Mouse (Mus musculus) cerebellum, adult (tissue): ENCODE data around the gene Axdnd1.
A peak's percentile ranks its signal among the peaks of the same experiment; 100 is the strongest.
"Not testable (repeated sequence)": the region's sequence is repeated elsewhere in the genome, so short reads cannot be mapped to it uniquely, and the experiment has no call there.

Source experiments
- ATAC-seq: cut with Nextera tagmentation; 2 replicates; pipeline ENCODE4 v1.9.2; 2017; ENCODE audit warnings: mild to moderate bottlenecking, moderate library complexity, mixed read lengths; ENCODE audit not compliant: insufficient number of reproducible peaks, low FRiP score, low TSS enrichment

The Axdnd1 gene

DNA sequence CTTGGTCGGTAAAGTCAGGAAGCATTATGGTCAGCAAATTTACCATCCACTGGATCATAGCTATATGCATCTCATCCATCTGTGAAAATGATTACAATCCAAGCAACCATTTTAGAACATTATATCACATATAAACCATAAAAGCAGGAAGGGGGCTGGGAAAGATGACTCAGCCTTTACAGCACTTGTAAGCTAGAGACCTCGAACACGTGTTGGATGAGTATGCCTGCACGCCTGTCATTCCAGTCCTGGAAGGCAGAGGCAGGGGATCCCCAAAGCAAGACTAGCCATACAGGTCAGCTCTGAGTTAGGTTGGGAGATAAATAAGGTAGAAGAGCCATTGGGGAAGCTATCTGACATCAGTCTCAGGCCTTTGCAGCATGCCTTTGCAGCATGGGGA is 71.9 kb downstream of the Axdnd1 start:
- ATAC-seq: no peak

DNA sequence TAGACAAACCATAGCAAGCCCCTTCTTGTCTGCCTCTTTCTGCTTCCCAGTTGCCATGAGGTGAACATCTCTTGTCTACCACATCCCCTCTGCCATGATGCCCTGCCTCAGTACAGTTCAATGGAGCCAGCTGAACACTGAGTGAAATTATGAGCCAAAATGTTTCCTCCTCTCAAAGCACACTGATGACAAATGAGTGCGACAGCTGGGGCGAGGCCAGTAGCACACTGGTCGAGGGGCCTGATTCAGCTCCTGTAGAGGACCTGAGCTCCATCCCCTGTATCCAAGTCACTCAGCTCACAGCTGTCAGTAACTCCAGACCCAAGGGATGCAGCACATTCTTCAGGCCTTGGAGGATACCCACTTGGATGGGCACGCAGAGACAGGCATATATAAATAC is 75.3 kb downstream of the Axdnd1 start:
- no peak for ATAC-seq

DNA sequence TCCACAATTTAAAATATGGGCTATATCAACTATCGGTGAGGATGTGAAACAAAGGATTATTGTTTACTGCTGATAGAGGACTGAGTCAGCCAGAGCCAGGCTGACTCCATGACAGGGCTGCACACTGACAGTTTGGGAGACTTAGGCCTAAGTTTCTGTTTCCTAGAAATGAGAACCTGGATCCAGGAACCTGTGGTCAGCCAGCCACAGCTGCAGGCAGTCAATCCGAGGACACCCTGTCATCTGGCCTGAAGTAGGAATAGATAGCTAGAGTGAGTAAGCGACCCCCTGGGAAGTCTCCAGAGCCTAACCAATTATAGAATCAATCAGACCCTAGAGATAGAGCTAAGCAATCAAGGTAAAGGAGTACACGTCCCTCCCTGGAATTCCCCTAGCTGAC is 76.5 kb downstream of the Axdnd1 start:
- ATAC-seq: no peak

DNA sequence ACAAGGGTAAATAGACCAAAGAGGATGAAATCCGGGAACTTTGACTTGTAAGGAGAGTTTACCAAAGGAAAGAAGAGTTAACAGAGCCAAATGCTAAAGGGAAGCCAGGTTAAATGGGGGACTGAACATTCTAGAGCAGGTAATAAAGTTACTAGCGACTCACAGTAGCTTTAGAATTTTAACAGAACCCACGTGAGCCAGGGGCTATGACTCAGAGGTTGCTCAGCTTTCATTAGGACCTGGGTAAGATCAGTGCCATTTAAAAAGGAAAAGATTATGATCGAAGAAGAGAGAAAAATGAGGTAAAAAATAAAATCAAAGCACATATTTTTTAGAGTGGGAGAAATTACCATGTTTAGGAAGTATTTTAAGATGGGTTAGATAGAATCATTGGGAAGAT is 80.1 kb downstream of the Axdnd1 start:
- no peak for ATAC-seq

DNA sequence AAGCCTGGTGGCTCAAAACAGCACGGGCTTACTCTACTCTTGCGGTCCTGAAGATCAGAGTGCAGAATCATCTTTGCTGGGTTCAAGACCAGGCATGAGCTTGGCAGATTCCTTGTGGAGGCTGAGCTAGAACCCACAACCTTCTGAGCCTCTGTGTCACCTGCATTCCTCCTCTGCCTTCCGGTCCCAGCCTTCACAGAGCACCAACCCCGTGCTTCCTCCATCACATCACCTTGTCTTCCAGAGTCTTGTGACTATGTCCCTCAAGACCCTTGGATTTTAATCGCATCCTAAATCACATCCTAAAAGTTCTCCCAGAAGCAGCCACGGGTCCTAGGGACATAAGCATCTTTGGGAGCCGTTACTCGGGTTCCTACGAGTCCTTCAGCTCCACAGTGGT is 97.8 kb downstream of the Axdnd1 start:
- no peak for ATAC-seq

DNA sequence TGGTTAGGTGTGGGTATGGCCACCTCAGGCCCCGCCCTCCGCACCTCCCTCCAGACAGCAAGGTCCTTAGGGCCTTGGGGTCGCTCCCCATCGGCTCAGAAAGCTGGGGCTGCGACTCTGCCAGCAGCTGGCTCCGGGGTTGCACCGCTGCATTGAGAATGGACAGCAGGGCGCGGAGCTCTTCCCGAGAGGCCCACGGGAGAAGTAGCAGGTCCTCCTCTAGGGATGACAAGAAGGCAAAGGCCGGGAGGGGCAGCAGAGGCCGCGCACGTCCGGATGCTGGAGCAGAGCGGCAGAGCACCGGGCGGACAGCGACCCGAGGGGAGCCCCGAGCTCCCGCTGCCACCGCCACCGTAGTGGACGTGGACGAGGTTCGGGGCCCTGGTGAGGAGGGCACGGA is 110.3 kb downstream of the Axdnd1 start, which contains the start of gene Nphs2:
Gene Nphs2 (plus strand): TSS at position 98 of the 400 bp plus-strand sequence.
- ATAC-seq: peak; percentile 33; the same call in 1 of the 2 replicates

DNA sequence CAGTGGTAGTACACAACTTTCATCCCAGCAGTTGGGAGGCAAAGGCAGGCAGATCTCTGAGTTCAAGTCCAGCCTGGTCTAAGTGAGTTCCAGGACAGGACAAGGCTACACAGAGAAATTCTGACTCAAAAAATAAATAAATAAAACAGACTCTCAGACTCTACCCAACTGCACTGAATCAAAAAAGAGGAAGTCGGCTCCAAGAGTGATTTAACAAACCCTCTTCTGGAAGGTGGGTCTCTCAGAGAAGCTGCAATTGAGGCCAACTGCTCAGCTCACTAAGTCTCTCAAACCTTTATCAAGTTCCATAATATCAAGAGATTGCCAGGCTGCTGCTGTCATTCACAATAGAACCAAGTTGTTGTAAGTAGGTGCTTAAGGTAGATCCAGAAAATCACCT is 112.4 kb downstream of the Axdnd1 start:
- no peak for ATAC-seq

DNA sequence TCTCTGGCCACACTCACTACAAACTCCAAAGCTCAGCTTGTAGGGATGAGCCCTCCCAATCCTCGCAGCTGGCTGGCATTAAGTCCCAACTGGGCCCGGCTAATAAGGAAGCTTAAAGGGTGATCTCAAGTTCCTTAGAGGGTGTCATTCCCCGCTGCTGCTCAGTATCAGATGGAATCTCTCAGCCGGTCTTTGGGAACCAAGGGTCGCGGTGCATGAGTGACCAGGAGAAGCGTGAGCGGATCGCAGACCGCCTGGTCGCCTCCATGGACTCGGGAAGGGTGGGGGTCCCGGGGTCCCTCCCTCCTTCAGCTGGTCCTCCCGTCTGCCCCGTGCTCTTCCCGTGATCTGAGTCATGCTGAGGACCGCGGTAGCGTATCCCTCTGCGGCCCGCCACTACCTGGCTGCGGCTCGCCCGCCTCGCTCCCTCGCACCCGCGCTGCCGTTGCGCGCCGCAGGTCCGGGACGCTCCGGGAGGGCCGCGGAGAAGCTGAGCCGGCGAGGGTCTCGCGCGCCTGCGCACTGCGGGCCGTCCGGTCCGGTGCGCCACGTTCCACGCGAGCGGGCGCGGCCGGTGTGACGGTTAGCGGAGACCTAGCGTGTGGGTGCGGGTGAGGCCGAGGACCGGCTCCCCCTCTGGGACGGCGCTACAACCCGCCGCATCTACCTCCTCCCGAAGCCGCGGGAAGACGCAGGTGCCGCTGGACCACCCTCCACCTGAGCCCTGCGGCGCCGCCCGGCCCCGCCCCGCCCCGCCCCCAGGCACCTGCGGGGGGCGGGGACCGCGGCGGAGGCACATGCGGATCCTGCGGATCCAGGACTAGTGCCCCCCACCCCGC is 117.8 kb downstream of the Axdnd1 start, which contains the start of gene Tdrd5:
Gene Tdrd5 (minus strand): TSS at position 754 of the 839 bp plus-strand sequence.
- ATAC-seq: peak; percentile 53

DNA sequence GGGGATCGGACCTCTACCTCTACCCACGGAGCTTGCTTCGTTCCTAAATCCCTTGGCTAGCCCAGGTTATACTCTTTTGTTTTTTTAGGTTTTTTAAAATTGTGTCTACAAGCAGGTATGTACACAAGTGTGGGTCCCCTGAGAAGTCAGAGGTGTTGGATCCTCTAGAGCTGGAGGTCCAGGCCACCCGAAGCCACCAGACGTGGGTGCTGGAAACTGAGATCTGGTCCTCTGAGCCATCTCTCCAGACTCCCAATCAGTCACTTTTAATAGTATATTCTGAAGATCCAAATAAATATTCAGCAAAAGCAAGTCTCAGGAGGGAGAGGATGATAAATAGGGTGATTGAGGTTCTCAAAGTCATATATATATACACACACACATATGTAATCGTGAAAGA is 130.9 kb downstream of the Axdnd1 start:
- ATAC-seq: no peak

DNA sequence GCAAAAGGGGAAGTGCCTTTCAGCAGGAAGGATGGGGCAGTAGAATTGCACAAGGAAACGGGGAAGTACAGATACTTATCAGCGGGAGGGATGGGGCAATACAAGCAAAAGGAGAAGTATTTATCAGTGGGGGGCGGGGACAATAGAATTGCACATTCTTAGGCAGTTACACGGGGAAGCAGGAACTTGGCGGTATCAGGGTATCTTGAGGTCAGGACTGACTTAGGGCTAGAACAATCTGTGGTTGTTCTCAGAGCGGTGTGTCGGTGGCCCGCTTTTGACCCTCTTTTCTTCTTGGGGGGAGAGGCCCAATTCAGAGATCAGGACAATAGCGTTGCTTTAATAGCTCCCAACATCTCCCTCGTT is 131.8 kb downstream of the Axdnd1 start:
- ATAC-seq: not testable (repeated sequence)

DNA sequence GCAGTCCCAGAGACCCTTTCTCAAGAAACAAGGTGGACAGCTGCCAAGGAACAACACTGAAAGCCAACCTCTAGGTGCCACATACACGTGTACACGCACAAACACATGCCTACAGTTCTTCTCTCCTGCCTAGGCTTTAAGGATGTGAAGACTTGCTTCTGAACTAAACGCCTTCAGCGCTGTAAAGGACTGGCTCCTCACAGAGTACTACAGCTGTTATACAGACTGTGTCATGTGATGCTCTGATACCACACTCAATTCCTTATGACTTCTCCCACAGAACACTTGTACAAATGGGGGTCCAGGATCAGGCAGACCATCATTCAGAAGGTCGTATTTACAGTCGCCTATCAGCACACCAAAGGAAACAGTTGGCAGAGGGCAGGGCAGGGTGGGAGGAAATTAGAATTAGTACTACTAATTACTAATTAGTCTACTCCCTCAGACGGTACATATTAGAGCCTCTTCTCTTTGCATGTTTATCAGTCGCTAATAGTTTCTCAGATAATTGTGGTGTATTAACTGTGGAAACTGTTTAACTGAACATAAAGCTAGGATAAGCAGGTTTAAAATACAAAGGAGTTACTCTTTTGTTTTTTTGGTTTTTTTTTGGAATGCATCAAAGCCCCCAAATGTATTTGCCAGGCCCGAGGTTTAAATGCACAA is 132.3 kb downstream of the Axdnd1 start:
- no peak for ATAC-seq

DNA sequence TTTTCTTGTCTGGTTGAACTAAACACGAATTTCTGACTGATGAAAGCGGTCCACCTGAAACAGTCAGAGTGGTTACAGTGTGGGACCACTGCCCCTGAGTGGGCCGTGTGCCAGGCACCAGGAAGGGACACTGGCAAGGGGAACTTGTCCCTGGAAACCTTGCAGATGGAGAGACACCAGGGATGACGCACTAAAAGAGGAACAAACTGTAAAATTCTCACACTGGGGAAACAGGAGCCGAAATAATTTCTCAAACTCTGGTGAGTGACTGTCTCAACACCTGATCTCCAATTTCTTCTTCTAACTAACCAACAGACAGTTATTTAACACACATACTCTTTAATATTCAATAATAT is 135.4 kb downstream of the Axdnd1 start:
- ATAC-seq: no peak

DNA sequence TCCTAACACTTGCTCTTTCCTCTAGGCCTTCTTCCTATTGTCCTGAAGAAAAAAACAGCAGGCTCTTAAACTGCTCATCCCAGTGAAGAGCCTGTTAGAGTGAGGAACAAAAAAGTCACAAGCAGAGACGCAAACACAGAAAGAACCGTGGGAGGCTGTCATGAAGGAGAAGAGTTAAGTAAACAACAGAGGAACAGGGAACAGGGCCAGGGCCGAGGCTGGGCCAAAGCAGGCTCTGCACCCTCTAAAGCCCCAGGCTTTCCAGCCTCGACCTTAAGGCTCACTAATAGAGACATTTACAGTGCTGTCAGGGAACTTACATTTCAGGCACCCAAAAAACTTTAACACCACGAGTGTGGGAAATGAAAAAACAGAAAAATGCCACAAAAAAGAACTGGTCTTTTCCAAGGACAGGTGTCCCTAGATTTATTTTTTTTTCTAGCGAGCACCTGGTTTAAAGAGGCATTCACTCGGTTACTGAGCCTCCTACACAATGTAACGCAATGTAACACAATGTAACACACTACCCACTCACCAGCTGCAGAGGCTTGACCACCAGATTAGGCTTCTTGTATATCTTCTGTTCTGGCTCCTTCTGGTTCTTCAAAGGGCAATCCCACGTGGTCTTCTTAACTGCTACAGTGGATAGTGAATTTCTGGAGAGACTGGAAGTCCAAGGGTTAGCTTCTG is 136.0 kb downstream of the Axdnd1 start:
- ATAC-seq: no peak

DNA sequence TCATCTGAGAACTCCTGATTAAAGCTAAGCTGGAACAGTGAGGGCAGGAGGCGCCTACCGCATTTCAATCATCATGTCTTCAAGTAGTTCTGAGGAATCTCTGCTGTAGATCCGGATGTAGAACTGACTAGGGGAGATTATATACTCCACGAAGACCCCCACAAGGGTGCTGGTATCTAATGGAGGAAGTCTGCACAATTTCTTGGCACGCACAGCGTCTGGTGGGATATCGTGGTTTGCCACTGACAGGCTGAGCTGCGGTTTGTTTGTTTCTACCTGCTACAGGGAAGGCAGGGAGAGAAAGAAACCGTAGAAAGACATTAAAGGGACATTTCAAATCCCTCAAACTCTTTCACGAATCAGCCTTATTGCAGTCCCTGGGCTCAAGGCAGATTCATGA is 136.8 kb downstream of the Axdnd1 start:
- no peak for ATAC-seq

DNA sequence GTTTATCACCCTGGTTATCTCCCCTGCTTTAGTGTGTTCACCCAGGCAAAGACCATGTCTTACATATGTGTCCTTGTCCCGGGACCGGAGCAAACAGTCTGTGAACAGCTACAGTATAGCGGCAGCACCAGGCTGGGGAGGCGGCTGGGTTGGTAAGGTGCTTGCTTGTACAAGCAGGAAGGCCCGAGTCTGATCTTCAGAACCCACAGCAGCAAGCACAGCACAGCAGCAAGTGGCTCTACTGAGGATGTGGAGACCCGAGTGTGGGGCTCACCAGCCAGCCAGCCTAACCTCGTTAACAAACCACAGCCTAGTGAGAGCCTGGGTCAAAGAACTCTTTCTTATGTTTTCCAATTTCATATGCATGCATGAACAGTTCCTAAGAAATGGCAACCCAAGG is 140.8 kb downstream of the Axdnd1 start:
- no peak for ATAC-seq

DNA sequence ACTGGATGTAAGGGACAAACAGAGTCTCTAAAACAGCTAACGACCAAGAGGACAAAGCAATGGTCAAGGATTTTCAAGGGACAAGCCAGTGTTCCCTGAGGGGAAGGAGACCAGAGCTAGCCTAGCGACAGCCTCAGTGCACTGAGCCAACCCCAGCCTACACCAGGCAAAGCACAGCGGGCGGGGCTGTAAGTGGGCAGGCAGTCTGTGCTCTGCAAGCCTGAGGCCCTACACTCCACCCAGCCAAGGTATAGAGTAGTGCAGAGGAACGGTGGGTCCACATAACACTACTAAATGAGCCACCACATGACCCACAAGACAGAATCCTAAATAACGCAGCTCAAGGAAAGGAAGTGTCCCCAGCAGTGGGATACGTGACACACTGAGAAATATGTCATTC is 147.3 kb downstream of the Axdnd1 start:
- no peak for ATAC-seq
